Mouse (Mus musculus) small intestine, adult 2 months (tissue): ENCODE results near the gene Tox4.

Experiments used
- CTCF ChIP-seq: fragments of 200-500 bp; IDR thresholded peaks from 2 replicates; pipeline ENCODE4 v1.5.1; 2012; ENCODE audit warnings: low read depth, mild to moderate bottlenecking, control low read depth, inconsistent platforms, low read length, moderate library complexity, mixed read lengths; ENCODE audit not compliant: insufficient replicate concordance, insufficient read length; ENCODE audit errors: extremely low read depth
- POLR2A ChIP-seq: fragments of 200-500 bp; IDR thresholded peaks from 2 replicates; pipeline ENCODE4 v1.6.1; 2012; ENCODE audit warnings: low read depth, mild to moderate bottlenecking, control low read depth, inconsistent platforms, low read length, moderate library complexity

DNA sequence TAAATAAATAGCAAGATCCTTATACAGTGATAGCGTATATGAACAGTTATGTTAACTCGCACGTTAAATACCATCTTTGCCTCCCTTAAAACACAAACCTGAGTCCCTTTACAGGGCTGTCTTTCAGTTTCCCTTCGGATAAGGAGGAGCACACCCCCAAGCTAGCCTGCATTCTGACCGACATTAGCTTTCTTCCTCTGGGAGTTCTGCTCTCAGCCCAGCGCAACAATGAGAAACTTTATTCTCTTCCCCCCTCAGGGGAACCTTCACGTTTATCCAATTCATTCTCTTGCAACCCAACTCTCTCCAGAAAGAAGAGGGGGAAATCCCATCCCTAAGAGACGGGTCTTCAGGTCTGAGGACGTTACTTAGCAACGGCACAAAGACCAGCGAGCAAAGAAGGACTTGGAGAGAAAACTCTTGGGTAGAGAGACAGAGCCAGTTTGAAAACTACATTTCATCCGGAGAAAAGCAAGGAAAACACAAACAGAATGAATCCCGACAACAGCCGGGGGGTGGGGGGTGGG lies 48.5 kb downstream of the Tox4 start:
- TF ChIP-seq POLR2A (no peak), CTCF (no peak)
